17 mouse cellular contexts compared by ENCODE assay signal in the genomic region with DNA sequence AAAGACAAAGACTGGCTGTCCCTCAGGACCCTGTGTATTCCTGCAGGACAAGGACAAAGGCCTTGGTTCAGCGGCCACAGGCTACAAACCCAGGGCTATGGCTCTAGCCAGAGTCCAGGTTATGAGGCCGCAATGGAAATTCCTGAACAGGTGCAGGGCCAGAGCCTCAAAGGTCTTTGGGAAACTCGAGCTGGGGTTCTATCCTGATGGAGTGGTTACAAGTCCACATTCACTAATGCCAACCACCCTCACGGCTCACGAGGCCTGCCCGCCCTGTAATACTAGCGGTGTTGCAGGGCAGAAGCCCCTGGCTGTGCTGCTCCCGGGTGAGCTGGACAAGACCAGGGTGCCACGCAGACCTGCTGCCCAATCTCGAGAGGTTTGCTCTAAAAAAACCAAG.
A peak's percentile ranks its signal among the peaks of the same experiment; 100 is the strongest.
DNase-seq lines count a peak whose midpoint lies in the region; ATAC-seq and TF ChIP-seq lines count a peak whose summit lies in the region.
"Had no signal": no experiment of that assay in that cellular context is flagged by ENCODE, and none has a peak within 500 bp of the region (broad histone marks: within the 10 kb centered on the region; RNA-seq: fewer than 3 reads in every experiment).

No protein-coding gene starts in this region.

- no peak overlapping the region for H3K4me2 ChIP-seq in kidney, embryonic 14.5 days (replicated peaks; ENCODE audit: low read depth, low read length)
- H3K4me2 ChIP-seq: forebrain, embryonic 13.5 days; heart, embryonic 11.5 days; hindbrain, embryonic 14.5 days had no signal

- DNase-seq in gastrocnemius, adult 2 months = peak; percentile 82
- DNase-seq in gastrocnemius, postnatal 10 days = no peak
- peak; percentile 47 to 63 for DNase-seq in kidney, adult 8-10 months
- DNase-seq in gastrocnemius, postnatal 14 days = peak; percentile 42
- peak; percentile 42 to 81 for DNase-seq in kidney, postnatal 25 days
- DNase-seq in midbrain, embryonic 10.5 days (ENCODE audit: low spot score) = no peak
- no peak for DNase-seq in heart, embryonic 10.5 days (ENCODE audit: low spot score)
- DNase-seq: adrenal gland, postnatal 10 days; cerebellum, adult 11-12 months; cerebellum, adult 9-10 months; forebrain, postnatal 0 days; heart, adult 18-20 months had no signal

- TF ChIP-seq CTCF in gastrocnemius, adult 2 months (IDR thresholded peaks at IDR 0.05) = no peak

- H3K9me3 ChIP-seq in kidney, embryonic 14.5 days (ENCODE audit: control insufficient read depth, low read length) = no peaks in the 10 kb centered on the region
- H3K9me3 ChIP-seq in midbrain, embryonic 10.5 days (replicated peaks) = no peaks in the 10 kb centered on the region
- no peaks in the 10 kb centered on the region for H3K9me3 ChIP-seq in heart, embryonic 10.5 days
- H3K9me3 ChIP-seq: forebrain, embryonic 13.5 days; hindbrain, embryonic 10.5 days had no signal

- peaks cover 32% of the 10 kb centered on the region for H3K36me3 ChIP-seq in kidney, embryonic 14.5 days (ENCODE audit: control insufficient read depth, insufficient read depth, low read length)
- H3K36me3 ChIP-seq in midbrain, embryonic 10.5 days = peaks cover 65% of the 10 kb centered on the region
- peaks cover 40% of the 10 kb centered on the region for H3K36me3 ChIP-seq in heart, embryonic 10.5 days

- WGBS in kidney, embryonic 14.5 days = 91% methylated on average over 10 of the region's 10 CpGs
- 93% methylated on average over 10 of the region's 10 CpGs for WGBS in midbrain, embryonic 10.5 days
- WGBS in heart, embryonic 10.5 days = 92% methylated on average over 10 of the region's 10 CpGs

- intact Hi-C loops in gastrocnemius, adult 2 months (cut with DNase I) = no loop called here
- intact Hi-C loops in gastrocnemius, postnatal 14 days (cut with DNase I; ENCODE audit: low total_unique reads) = no loop called here

- no peaks in the 10 kb centered on the region for H3K4me1 ChIP-seq in kidney, embryonic 14.5 days (ENCODE audit: control insufficient read depth, insufficient read depth, low read length)
- H3K4me1 ChIP-seq in midbrain, embryonic 10.5 days = no peaks in the 10 kb centered on the region
- H3K4me1 ChIP-seq in heart, embryonic 10.5 days = peaks cover 28% of the 10 kb centered on the region
- H3K4me1 ChIP-seq: hindbrain, embryonic 10.5 days had no signal

- no peak overlapping the region for H3K9ac ChIP-seq in kidney, embryonic 14.5 days (ENCODE audit: low read depth, low read length)
- H3K9ac ChIP-seq: forebrain, embryonic 13.5 days; forebrain, postnatal 0 days; hindbrain, embryonic 14.5 days had no signal

- H3K27ac ChIP-seq in gastrocnemius, adult 2 months = peak overlapping the region; percentile 73
- H3K27ac ChIP-seq in kidney, embryonic 14.5 days (ENCODE audit: low read depth, low read length) = no peak overlapping the region
- H3K27ac ChIP-seq in midbrain, embryonic 10.5 days (replicated peaks) = no peak overlapping the region
- H3K27ac ChIP-seq in heart, embryonic 10.5 days = no peak overlapping the region
- H3K27ac ChIP-seq: forebrain, embryonic 13.5 days; hindbrain, embryonic 10.5 days; hindbrain, embryonic 14.5 days had no signal

- ATAC-seq in kidney, embryonic 14.5 days (ENCODE audit: low FRiP score, low TSS enrichment) = no peak
- ATAC-seq: forebrain, embryonic 13.5 days; forebrain, postnatal 0 days had no signal

- no peak overlapping the region for H3K4me3 ChIP-seq in gastrocnemius, adult 2 months
- no peak overlapping the region for H3K4me3 ChIP-seq in kidney, embryonic 14.5 days (ENCODE audit: low read length)
- H3K4me3 ChIP-seq in midbrain, embryonic 10.5 days = no peak overlapping the region
- no peak overlapping the region for H3K4me3 ChIP-seq in heart, embryonic 10.5 days
- H3K4me3 ChIP-seq: forebrain, embryonic 13.5 days; hindbrain, embryonic 10.5 days had no signal

- H3K27me3 ChIP-seq in kidney, embryonic 14.5 days (ENCODE audit: control insufficient read depth, insufficient read depth, low read length) = no peaks in the 10 kb centered on the region
- no peaks in the 10 kb centered on the region for H3K27me3 ChIP-seq in midbrain, embryonic 10.5 days (ENCODE audit: low read depth, poor library complexity, severe bottlenecking)
- H3K27me3 ChIP-seq in heart, embryonic 10.5 days (ENCODE audit: insufficient read depth, poor library complexity, severe bottlenecking) = no peaks in the 10 kb centered on the region
- H3K27me3 ChIP-seq: forebrain, embryonic 13.5 days had no signal

Comparison
In these comparisons a context has a peak if more than half of its experiments do, and no peak if none do; other contexts are left out.
1. DNase-seq: peak in gastrocnemius, adult 2 months (single experiment), kidney, adult 8-10 months (2 of 2), gastrocnemius, postnatal 14 days (single experiment) and kidney, postnatal 25 days (2 of 2); none in gastrocnemius, postnatal 10 days (single experiment), midbrain, embryonic 10.5 days (single experiment) and heart, embryonic 10.5 days (single experiment).